Mouse (Mus musculus) liver, adult 2 months (tissue): ENCODE measurements around the gene 4930523C07Rik. TPM values are rescaled to one million over a fixed set of nuclear protein-coding genes. Genes with fewer than 3 reads are reported as not detected.
A peak's percentile ranks its signal among the peaks of the same experiment; 100 is the strongest.

ENCODE experiments used
- DNase-seq: peaks from one replicate; pipeline ENCODE4 v3.0.0-alpha.2; 2011; ENCODE audit warnings: low read depth, low spot score; ENCODE audit errors: extremely low read depth
- H3K27ac ChIP-seq: fragments of 200-500 bp; replicated peaks from 2 replicates; pipeline ENCODE4 v1.5.1; 2012; ENCODE audit warnings: low read depth, mild to moderate bottlenecking, control low read depth, inconsistent platforms, low read length; ENCODE audit not compliant: insufficient read depth
- H3K27me3 ChIP-seq: fragments of 200-500 bp; 2 replicates; pipeline ENCODE4 v1.6.1; 2012; ENCODE audit warnings: mild to moderate bottlenecking, moderate library complexity, low read length, inconsistent platforms; ENCODE audit not compliant: control insufficient read depth, insufficient read depth
- H3K36me3 ChIP-seq: fragments of 200-500 bp; 2 replicates; pipeline ENCODE4 v1.6.1; 2012; ENCODE audit warnings: low read length, inconsistent platforms; ENCODE audit not compliant: control insufficient read depth, insufficient read depth
- H3K4me1 ChIP-seq: fragments of 200-500 bp; 2 replicates; pipeline ENCODE4 v1.6.1; 2011; ENCODE audit warnings: low read length; ENCODE audit not compliant: control insufficient read depth, insufficient read depth
- H3K4me3 ChIP-seq: fragments of 200-500 bp; 2 replicates; pipeline ENCODE4 v1.5.1; 2011; ENCODE audit warnings: low read depth, mild to moderate bottlenecking, control low read depth, low read length, moderate library complexity; ENCODE audit not compliant: insufficient read depth
- H3K79me2 ChIP-seq: fragments of 200-500 bp; 2 replicates; pipeline ENCODE4 v1.6.1; 2012; ENCODE audit warnings: inconsistent platforms, mild to moderate bottlenecking, low read length, moderate library complexity; ENCODE audit not compliant: control insufficient read depth, insufficient read depth
- H3K9ac ChIP-seq: fragments of 200-500 bp; 2 replicates; pipeline ENCODE4 v1.6.1; 2012; ENCODE audit warnings: low read depth, mild to moderate bottlenecking, control low read depth, inconsistent platforms, low read length
- CTCF ChIP-seq: fragments of 200-500 bp; IDR thresholded peaks from 2 replicates; pipeline ENCODE4 v1.5.1; 2011; ENCODE audit warnings: low read depth, low read length, control low read depth
- POLR2A ChIP-seq: fragments of 200-500 bp; IDR thresholded peaks from 2 replicates; pipeline ENCODE4 v1.6.1; 2011; ENCODE audit warnings: low read length, control low read depth; ENCODE audit not compliant: insufficient read depth; ENCODE audit errors: extremely low read depth
- WGBS: fragments of 180-500 bp; shearing (Covaris S2); methylation state at CpG from one replicate; pipeline ENCODE4 v1.1.7; 2018; 5-methylcytosine and 5-hydroxymethylcytosine counted together
- polyA plus RNA-seq: library from polyadenylated mRNA; depleted of rRNA; stranded (reverse); fragments of >200 nt; gene quantifications from 2 replicates; pipeline ENCODE4 v1.2.3, GENCODE M21; 2012; rRNA removed
- total RNA-seq: library from RNA; depleted of rRNA; stranded (reverse); fragments of >200 nt; gene quantifications from 2 replicates; pipeline ENCODE4 v1.2.3, GENCODE M21; 2014; rRNA removed

The 4930523C07Rik gene
- 10.4 and 13.0 TPM in 2 replicates for total RNA-seq
- 5.3 and 5.5 TPM in 2 replicates for polyA plus RNA-seq

- Histone ChIP-seq H3K4me1 (peaks cover 21% of the 10 kb centered on the region), H3K27me3 (no peaks in the 10 kb centered on the region), H3K36me3 (no peaks in the 10 kb centered on the region), H3K9ac (peak within 1 kb of the TSS; percentile 89), H3K79me2 (peaks cover 15% of the 10 kb centered on the region; the same call in 1 of the 2 replicates), H3K27ac (peak within 1 kb of the TSS; percentile 98), H3K4me3 (peak within 1 kb of the TSS; percentile 75)
- peak; percentile 62 for TF ChIP-seq CTCF
- peak; percentile 68 for TF ChIP-seq POLR2A
- under 1% methylated on average over 33 of the region's 33 CpGs for WGBS
- peak; percentile 93 for DNase-seq
Measured at GRCm38 (mm10) chr1:160044237-160045021, at the start of gene 4930523C07Rik. Gene 4930523C07Rik (plus strand): TSS chr1:160044382.

GRCm38 (mm10) chr1:159997329-159997728, 46.9 kb upstream of the 4930523C07Rik start:
- H3K27ac ChIP-seq: no peak overlapping the region
- WGBS: 64% methylated on average over 2 of the region's 2 CpGs
- DNase-seq: no peak
- H3K4me3 ChIP-seq: no peak overlapping the region
- no peaks in the 10 kb centered on the region for H3K79me2 ChIP-seq
- H3K4me1 ChIP-seq: no peaks in the 10 kb centered on the region
- no peak for TF ChIP-seq POLR2A
- no peak for TF ChIP-seq CTCF
- H3K9ac ChIP-seq: no peak overlapping the region
- H3K27me3 ChIP-seq: no peaks in the 10 kb centered on the region
- H3K36me3 ChIP-seq: no peaks in the 10 kb centered on the region

- Histone ChIP-seq H3K4me1 (no peaks in the 10 kb centered on the region), H3K79me2 (no peaks in the 10 kb centered on the region), H3K4me3 (no peak overlapping the region), H3K36me3 (no peaks in the 10 kb centered on the region), H3K9ac (no peak overlapping the region), H3K27ac (no peak overlapping the region), H3K27me3 (no peaks in the 10 kb centered on the region)
- 79% methylated on average over 1 of the region's 1 CpGs for WGBS
- DNase-seq: no peak
- TF ChIP-seq POLR2A: no peak
- no peak for TF ChIP-seq CTCF
Measured at GRCm38 (mm10) chr1:159998349-159998748, 45.8 kb upstream of the 4930523C07Rik start.

GRCm38 (mm10) chr1:159999232-159999631, 45.0 kb upstream of the 4930523C07Rik start:
- no peak overlapping the region for H3K4me3 ChIP-seq
- no peak overlapping the region for H3K9ac ChIP-seq
- no peaks in the 10 kb centered on the region for H3K36me3 ChIP-seq
- H3K4me1 ChIP-seq: no peaks in the 10 kb centered on the region
- H3K79me2 ChIP-seq: no peaks in the 10 kb centered on the region
- WGBS: 77% methylated on average over 3 of the region's 3 CpGs
- no peak overlapping the region for H3K27ac ChIP-seq
- TF ChIP-seq POLR2A (no peak), CTCF (no peak)
- no peaks in the 10 kb centered on the region for H3K27me3 ChIP-seq
- no peak for DNase-seq

DNA sequence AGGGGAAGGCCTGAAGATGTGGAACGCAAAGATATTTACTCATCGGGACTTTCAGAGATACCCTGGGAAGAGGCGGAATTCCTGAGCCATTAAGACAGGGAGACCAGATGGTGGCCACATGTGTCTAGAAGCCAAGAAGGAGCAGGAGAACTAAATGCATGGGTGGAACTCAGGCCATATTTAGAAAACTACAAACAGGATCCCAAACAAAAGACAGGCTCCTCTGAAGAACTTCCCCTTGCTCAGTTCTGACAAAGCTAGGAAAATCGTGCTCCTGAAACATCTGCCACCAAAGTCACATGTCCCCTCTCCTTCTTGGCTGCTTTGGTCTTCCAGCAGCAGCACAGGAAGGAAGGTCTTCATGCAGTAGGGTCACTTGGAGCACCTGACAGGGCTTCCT, 38.9 kb upstream of the 4930523C07Rik start:
- no peaks in the 10 kb centered on the region for H3K27me3 ChIP-seq
- no peaks in the 10 kb centered on the region for H3K4me1 ChIP-seq
- no peaks in the 10 kb centered on the region for H3K36me3 ChIP-seq
- DNase-seq: no peak
- no peaks in the 10 kb centered on the region for H3K79me2 ChIP-seq
- H3K27ac ChIP-seq: no peak overlapping the region
- 75% methylated on average over 4 of the region's 4 CpGs for WGBS
- no peak overlapping the region for H3K9ac ChIP-seq
- no peak for TF ChIP-seq POLR2A
- TF ChIP-seq CTCF: no peak
- H3K4me3 ChIP-seq: no peak overlapping the region
